Mouse (Mus musculus) G1E (cell line): Measurements from ENCODE around the gene Lingo2. TPM values are rescaled to one million over a fixed set of nuclear protein-coding genes. Genes with fewer than 3 reads are reported as not detected.

Source experiments
- ATAC-seq: 2 replicates; pipeline ENCODE4 v1.8.0; 2016; ENCODE audit warnings: mild to moderate bottlenecking; ENCODE audit not compliant: insufficient number of reproducible peaks, poor library complexity, low FRiP score, severe bottlenecking; ENCODE audit errors: extremely low read depth
- DNase-seq: peaks from one replicate; pipeline ENCODE4 v3.0.0; 2012; ENCODE audit warnings: low spot score
- H3K27me3 ChIP-seq: 2 replicates; pipeline ENCODE4 v1.6.1; 2012; ENCODE audit warnings: mild to moderate bottlenecking, low read length, inconsistent platforms; ENCODE audit not compliant: insufficient read depth
- H3K36me3 ChIP-seq: replicated peaks from 2 replicates; pipeline ENCODE3; 2012; ENCODE audit warnings: mild to moderate bottlenecking, inconsistent platforms
- H3K4me1 ChIP-seq: 2 replicates; pipeline ENCODE4 v1.6.1; 2012; ENCODE audit warnings: low read depth, low read length, inconsistent platforms, mixed read lengths; ENCODE audit not compliant: insufficient read depth
- H3K4me3 ChIP-seq: 2 replicates; pipeline ENCODE4 v1.5.1; 2012; ENCODE audit warnings: low read depth, mild to moderate bottlenecking, inconsistent platforms, low read length, moderate library complexity, mixed read lengths
- H3K9me3 ChIP-seq: replicated peaks from 2 replicates; pipeline ENCODE4 v1.6.1; 2012; ENCODE audit warnings: inconsistent platforms
- CTCF ChIP-seq: IDR thresholded peaks from 2 replicates; pipeline ENCODE4 v1.5.1; 2012; ENCODE audit warnings: low read depth, low read length, inconsistent platforms, mixed read lengths
- GATA1 ChIP-seq: IDR thresholded peaks from 2 replicates; pipeline ENCODE4 v1.6.1; 2012; ENCODE audit warnings: borderline replicate concordance, low read length, inconsistent platforms, mixed read lengths
- GATA2 ChIP-seq: IDR thresholded peaks from 2 replicates; pipeline ENCODE4 v1.6.1; 2012; ENCODE audit warnings: low read depth, low read length, inconsistent platforms, borderline replicate concordance
- POLR2AphosphoS5 ChIP-seq: IDR thresholded peaks from 2 replicates; pipeline ENCODE4 v1.6.1; 2012; ENCODE audit warnings: low read depth, low read length, inconsistent platforms; ENCODE audit not compliant: insufficient replicate concordance
- TAL1 ChIP-seq: conservative IDR thresholded peaks from 2 replicates; pipeline ENCODE4 v1.6.1; 2012; ENCODE audit warnings: low read depth, low read length, inconsistent platforms, mixed read lengths
- polyA plus RNA-seq: library from polyadenylated mRNA; stranded (reverse); fragments of >175 nt; gene quantifications from 2 replicates; pipeline ENCODE4 v1.2.3, GENCODE M21; 2012
- total RNA-seq, 2 experiments: library from RNA; stranded (forward) in 1 of 2; stranded (reverse) in 1 of 2; fragments of 200-1000 nt in 1 of 2; fragments of >200 nt in 1 of 2; fragmentation: Nextera tagmentation in 1 of 2; gene quantifications; 2 replicates each; pipeline ENCODE4 v1.2.3; 2014 to 2017

Gene Lingo2
- total RNA-seq (2014; fragmentation: Nextera tagmentation) (not detected in 2 replicates), total RNA-seq (2017) (0.06 and 0.16 TPM in 2 replicates), polyA plus RNA-seq (not detected in 2 replicates)

DNA sequence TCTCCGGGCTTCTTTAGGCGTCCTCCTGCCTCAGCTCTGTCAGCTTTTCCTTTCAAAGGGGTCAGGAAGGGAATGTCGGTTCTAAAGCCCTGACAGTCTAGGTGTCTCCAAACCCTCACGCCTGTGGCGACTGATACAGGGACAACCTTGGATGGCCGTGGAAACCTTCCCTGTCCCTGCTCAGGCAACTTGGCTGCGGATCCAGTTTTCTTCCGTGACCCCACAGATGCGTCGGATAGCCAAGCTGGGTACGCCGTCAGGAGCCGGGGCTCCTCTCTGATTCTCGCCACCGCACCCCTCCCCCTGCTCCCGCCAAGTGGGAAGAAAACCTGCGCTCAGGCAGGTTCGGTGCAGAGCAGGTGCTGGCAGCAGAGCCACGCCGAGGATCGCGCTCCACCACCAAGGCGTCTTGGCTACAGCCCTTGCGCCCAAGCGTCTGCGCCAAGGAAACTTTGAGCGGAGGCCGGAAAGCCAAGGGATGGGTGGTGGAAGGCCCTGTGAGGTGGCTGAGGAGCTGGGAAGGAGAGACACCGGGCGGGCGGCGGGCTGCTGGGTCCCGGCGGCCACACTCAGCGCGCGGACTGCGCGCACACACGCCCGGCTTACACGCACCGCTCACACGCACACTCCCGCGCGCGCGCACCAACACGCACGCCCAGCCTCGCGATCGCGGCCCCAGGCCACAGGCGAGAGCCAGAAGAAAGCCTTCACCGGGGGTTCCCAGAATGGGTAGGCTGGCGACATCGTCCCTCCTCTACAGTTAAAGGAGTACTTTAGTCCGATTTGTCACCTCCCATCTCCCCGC lies at the start of gene Lingo2:
Gene Lingo2 (minus strand): TSS at position 598 of the 805 bp plus-strand sequence.
- Histone ChIP-seq H3K4me3 (no peak within 1 kb of the TSS), H3K4me1 (no peaks in the 10 kb centered on the region), H3K9me3 (peaks cover 23% of the 10 kb centered on the region), H3K27me3 (no peaks in the 10 kb centered on the region), H3K36me3 (no peaks in the 10 kb centered on the region)
- TF ChIP-seq CTCF, result no peak
- TF ChIP-seq GATA2, result no peak
- TF ChIP-seq GATA1, result no peak
- no peak for TF ChIP-seq TAL1
- TF ChIP-seq POLR2AphosphoS5, result no peak
- ATAC-seq, result no peak
- DNase-seq, result no peak

DNA sequence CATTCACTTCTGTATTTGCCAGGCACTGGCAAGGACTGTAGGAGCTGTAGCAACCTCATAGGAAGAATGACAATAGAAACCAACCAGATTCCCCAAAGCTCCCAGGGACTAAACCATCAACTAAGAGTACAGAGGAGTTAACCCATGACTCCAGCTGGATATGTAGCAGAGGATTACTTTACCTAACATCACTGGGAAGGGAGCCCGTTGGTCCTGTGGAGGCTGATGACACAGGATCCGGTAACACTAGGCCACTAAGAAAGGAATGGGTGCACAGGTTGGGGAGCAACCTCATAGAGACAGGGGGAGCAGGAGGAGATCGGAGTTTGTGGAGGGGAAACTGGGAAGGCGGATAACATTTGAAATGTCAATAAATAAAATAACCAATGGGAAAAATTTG lies 21.8 kb upstream of the Lingo2 start:
- H3K36me3 ChIP-seq, result no peaks in the 10 kb centered on the region
- no peaks in the 10 kb centered on the region for H3K9me3 ChIP-seq
- H3K4me3 ChIP-seq, result no peak overlapping the region
- TF ChIP-seq CTCF (no peak), TAL1 (no peak), GATA1 (no peak), GATA2 (no peak), POLR2AphosphoS5 (no peak)
- DNase-seq (no peak), ATAC-seq (no peak)
- no peaks in the 10 kb centered on the region for H3K4me1 ChIP-seq
- no peaks in the 10 kb centered on the region for H3K27me3 ChIP-seq

DNA sequence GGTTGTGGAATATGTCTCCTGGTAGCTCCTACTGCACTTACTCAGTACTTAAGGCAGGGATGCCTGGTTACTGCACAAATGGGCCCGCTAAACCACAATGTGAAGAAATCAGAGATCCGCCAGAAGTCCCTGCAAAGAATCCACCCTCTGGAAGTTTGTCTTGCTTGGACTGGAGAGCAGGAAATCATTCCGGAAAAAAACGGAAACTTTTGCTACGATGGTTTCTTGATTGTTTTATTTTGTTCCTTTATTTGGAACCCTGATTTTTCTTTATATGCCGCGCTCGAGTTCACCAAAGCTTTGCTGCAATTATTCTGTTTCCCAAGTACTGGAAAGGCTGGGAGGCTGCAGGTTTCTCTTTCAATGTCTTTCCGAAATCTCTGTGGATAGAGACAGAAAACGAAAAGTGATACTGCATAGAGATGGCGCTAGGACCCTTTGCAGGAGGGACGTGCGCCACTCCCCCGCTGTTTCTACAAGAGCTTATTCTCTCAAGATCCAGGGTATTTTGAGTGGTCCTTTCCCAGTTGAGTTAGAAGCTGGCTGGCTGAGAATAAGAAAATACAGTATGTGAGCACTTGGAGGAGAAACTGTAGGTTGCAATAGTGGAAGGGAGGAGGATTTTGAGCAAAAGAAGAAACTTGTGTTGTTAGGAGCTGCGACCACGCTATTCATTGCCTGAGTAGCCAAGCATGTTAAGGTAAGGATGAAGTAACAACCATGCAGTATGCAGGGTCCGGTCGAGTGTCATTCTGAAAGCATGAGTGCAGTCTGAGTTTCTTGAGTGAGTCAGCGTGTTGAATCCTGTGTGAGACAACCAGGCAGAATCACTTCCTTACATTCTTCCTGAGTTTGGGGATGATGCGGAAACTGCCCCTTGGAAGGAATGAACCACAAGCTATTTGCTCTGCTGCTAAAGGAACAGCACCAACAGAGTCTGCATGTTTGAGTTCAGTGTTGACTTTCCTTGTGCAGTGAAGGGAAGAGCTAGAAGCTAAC lies 1.2 kb upstream of the Lingo2 start:
- Histone ChIP-seq H3K9me3 (peaks cover 23% of the 10 kb centered on the region), H3K4me1 (no peaks in the 10 kb centered on the region), H3K27me3 (no peaks in the 10 kb centered on the region), H3K4me3 (no peak overlapping the region), H3K36me3 (no peaks in the 10 kb centered on the region)
- no peak for DNase-seq
- ATAC-seq, result no peak
- TF ChIP-seq GATA1, result no peak
- TF ChIP-seq CTCF, result no peak
- TF ChIP-seq POLR2AphosphoS5, result no peak
- no peak for TF ChIP-seq GATA2
- no peak for TF ChIP-seq TAL1

DNA sequence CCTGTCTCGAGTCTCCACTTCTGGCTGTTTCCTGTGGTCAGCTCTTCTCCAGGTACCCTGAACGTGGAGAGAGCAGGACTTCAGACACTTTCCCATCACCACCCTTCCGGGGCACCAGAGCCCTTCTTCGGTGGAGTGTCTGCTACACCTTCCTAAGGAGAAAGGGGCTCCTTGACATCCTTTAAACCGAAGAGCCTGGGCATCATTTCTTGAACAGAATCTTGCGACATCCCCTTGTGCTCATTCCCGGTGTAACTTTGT lies 338 bp upstream of the Lingo2 start:
- ATAC-seq (no peak), DNase-seq (no peak)
- no peak for TF ChIP-seq TAL1
- TF ChIP-seq CTCF, result no peak
- TF ChIP-seq GATA2, result no peak
- TF ChIP-seq POLR2AphosphoS5, result no peak
- TF ChIP-seq GATA1, result no peak
- no peaks in the 10 kb centered on the region for H3K4me1 ChIP-seq
- peaks cover 23% of the 10 kb centered on the region for H3K9me3 ChIP-seq
- no peaks in the 10 kb centered on the region for H3K27me3 ChIP-seq
- no peaks in the 10 kb centered on the region for H3K36me3 ChIP-seq
- H3K4me3 ChIP-seq, result no peak overlapping the region

DNA sequence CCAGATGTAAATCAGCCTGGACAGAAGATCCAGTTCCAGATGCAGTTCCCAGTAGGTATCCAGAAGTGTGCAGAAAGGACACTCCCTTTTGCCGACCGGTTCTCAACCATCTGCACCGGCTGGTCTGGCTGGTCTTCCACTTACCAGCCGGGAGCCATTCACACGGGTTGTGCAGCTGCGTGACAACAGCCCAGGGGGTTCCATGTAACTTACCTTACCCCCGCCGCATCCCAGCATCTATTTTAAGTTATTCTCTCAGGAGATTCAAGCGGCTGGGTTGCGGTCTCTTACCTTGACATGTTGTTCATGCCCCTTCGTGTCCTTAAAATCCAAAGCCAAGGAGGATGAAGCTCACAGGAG lies 777 bp downstream of the Lingo2 start:
- TF ChIP-seq CTCF, result no peak
- no peak for TF ChIP-seq TAL1
- TF ChIP-seq GATA2, result no peak
- no peak for TF ChIP-seq POLR2AphosphoS5
- TF ChIP-seq GATA1, result no peak
- Histone ChIP-seq H3K9me3 (peaks cover 23% of the 10 kb centered on the region), H3K36me3 (no peaks in the 10 kb centered on the region), H3K4me1 (no peaks in the 10 kb centered on the region), H3K4me3 (no peak overlapping the region), H3K27me3 (no peaks in the 10 kb centered on the region)
- no peak for DNase-seq
- ATAC-seq, result no peak
